Mouse (Mus musculus): Measurements from ENCODE around the gene Rnf5.

The Rnf5 gene

GRCm38 (mm10) chr17:34585877-34586771, 17.4 kb downstream of the Rnf5 start:
- DNase-seq (ENCODE audit: low spot score in 2 of 2), result no peak

DNA sequence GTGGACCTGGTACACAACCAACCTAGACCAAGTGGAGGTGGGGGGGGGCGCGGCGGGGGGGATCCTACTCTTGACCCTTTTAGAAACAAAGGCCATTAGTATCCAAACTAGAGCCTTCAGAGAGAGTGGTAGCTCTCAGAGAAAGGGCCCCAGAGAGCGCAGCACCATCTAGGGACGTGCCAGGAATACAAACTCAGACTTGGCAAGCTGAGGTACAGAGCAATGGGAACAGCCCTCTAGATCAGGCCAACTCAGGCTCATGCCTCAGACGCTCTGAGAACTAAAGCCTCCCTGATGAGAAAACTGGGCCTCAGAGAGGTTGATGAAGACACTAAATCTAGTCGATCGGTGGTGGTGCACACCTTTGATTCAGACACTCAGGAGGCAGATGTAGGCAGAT, 18.4 kb downstream of the Rnf5 start:
- no peak for DNase-seq (ENCODE audit: low spot score in 2 of 2)

- DNase-seq (ENCODE audit: low spot score in 2 of 2), result no peak
Observed at GRCm38 (mm10) chr17:34583819-34584218, 19.7 kb downstream of the Rnf5 start.

GRCm38 (mm10) chr17:34583397-34583796, 20.1 kb downstream of the Rnf5 start:
- DNase-seq (ENCODE audit: low spot score in 2 of 2), result no peak

- no peak for DNase-seq (ENCODE audit: low spot score in 2 of 2)
Observed at GRCm38 (mm10) chr17:34582528-34582927, 21.0 kb downstream of the Rnf5 start.

DNA sequence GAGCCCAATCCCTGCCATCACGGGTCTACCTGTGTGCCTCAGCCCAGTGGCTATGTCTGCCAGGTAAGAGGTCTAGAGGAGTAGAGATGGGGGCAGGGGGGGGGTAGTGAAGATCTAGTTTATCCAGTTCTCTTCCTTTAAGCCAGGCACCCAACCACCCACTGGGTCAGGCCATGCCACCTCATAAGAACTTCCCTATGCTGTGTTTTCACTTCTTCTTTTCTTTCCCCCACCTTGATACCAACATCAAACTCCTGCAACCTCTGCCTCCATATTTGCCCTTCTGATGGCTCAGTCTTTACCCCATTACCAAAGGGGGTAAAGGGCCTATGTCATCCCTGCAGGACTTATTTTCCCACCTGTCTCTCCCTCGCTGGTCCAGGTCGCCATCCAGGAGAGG, 25.4 kb downstream of the Rnf5 start:
- no peak for DNase-seq (ENCODE audit: low spot score in 2 of 2)

GRCm38 (mm10) chr17:34576577-34576976, 26.9 kb downstream of the Rnf5 start:
- no peak for DNase-seq (ENCODE audit: low spot score in 2 of 2)

DNA sequence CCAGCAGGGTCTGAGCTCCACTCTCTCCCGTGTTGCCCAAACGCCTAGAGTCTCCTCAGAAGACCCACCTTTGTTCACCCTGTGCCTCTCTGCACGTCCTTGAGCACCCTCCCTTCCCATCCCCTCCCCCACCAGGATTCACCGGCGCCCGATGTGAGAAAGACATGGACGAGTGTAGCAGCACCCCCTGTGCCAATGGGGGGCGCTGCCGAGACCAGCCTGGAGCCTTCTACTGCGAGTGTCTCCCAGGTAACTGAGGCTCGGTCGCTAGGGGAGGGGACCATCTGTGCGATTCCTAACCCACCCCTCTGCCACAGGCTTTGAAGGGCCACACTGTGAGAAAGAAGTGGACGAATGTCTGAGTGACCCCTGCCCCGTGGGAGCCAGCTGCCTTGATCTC, 31.1 kb downstream of the Rnf5 start:
- DNase-seq (ENCODE audit: low spot score in 2 of 2), result no peak

DNA sequence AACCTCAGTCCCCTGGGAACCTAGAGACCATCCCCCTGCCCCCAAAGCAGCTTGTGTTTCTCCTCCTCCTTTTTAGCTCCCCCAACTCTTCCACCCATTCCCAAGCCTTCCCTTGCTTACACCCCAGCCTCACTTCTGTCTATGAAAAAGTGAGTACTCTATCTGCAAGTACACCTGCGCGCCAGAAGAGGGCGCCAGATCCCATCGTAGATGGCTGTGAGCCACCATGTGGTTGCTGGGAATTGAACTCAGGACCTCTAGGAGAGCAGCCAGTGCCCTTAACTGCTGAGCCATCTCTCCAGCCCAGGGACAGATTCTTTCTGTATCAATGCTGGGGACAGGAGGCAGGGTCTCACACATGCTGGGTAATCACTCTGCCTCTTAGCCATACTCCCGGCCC, 31.6 kb downstream of the Rnf5 start:
- no peak for DNase-seq (ENCODE audit: low spot score in 2 of 2)

DNA sequence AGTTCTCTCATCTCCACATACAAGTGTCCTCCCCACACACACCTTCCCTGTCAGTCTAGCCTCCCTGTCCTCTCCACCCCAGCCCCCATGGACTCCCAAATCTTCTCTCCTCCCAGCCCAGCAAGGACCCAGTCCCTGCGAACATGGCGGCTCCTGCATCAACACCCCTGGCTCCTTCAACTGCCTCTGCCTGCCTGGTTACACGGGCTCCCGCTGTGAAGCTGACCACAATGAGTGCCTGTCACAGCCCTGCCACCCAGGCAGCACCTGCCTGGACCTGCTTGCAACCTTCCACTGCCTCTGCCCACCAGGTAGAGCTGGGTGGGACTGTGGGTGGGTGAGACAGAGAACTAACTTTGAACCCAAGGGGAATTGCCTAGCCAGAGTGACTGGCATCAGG, 33.6 kb downstream of the Rnf5 start:
- DNase-seq (ENCODE audit: low spot score in 2 of 2), result no peak

GRCm38 (mm10) chr17:34568421-34568820, 35.1 kb downstream of the Rnf5 start:
- no peak for DNase-seq (ENCODE audit: low spot score in 2 of 2)

- no peak for DNase-seq (ENCODE audit: low spot score in 2 of 2)
Observed at GRCm38 (mm10) chr17:34567311-34567710, 36.2 kb downstream of the Rnf5 start.

DNA sequence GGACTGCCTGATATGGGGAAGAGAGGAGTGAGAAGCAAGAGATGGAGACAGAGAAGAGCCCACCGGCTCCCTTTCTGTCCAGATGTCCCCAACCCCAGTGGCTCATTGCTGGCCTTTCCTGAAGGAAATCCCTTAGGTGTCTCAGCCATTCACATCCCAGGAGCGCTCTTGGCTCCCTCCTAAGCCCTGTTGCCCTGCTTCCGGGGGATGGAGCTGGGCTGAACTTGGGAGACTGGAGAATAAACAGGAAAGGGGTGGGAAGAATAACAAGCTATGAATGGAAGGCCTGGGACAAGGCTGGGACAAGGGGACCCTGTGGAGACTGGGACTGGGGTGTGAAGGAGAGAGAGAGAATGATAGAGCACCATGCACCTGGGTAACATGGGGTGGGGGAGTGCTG, 38.7 kb downstream of the Rnf5 start:
- no peak for DNase-seq (ENCODE audit: low spot score in 2 of 2)

DNA sequence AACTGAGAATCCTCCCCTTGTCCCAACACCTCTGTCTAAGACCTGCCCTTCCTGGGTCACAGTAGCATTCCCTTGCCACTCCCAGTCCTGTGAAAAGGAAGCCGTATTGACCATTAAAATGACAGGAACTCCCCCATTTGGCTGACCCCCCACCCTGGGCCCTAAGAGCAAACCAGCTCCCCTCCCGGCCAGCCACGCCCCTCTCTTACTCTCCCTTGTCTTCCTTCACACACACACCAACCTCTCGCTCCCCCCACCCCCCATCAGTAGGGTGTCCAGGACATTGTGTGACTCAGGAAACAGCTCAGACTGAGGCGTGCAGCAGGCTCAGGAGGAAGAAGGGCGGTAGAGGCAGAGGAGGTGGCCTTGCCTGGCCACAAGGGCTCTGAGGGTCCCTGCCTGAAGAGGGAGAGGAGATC, 39.5 kb downstream of the Rnf5 start, which contains the start of gene Notch4:
Notch4 (plus strand) TSS at position 266 of the 419 bp plus-strand sequence.
- no peak for DNase-seq (ENCODE audit: low spot score in 2 of 2)

- no peak for DNase-seq (ENCODE audit: low spot score in 2 of 2)
Observed at GRCm38 (mm10) chr17:34563354-34563753, 40.1 kb downstream of the Rnf5 start.

DNA sequence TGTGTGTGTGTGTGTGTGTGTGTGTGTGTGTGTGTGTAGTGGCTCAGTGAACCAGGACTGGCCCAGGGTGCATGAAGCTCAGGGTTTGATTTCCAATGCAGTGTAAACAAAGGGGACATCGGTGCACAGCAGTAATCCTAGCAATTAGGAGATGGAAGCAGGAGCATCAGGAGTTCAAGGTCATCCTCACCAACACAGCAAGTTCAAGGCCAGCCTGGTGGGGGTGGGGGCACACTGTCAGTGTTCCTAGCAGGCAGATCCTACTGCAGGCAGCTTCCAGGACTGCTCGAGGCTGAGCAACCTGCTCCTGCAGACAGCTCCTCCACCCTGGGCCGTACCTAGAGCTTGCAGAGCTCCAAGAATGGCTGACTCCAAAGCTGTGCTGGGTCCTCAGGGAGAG, 40.9 kb downstream of the Rnf5 start:
- DNase-seq (ENCODE audit: low spot score in 2 of 2), result no peak

DNA sequence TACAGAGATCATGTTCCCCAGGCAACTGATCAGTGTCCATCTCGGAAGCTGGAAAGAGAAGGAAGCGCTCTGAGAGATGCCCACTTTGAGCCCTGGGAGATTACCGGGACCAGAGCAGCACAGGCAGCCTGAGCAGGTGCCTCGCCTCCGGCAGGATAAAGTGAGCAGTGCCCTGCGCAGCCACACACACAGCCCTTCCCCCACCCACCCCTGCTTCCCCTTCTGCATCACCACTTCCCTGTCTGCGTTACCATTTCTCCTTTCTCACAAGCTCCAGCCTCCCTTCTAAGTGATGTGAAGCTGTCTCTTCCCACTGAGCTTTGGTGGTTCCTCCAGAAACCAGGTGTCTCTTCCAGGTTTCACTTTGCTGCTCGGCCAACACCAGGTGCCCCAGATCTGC, 42.3 kb downstream of the Rnf5 start:
- DNase-seq (ENCODE audit: low spot score in 2 of 2), result no peak

- no peak for DNase-seq (ENCODE audit: low spot score in 2 of 2)
Observed at GRCm38 (mm10) chr17:34560438-34560837, 43.1 kb downstream of the Rnf5 start.

- no peak for DNase-seq (ENCODE audit: low spot score in 2 of 2)
Observed at GRCm38 (mm10) chr17:34559895-34560294, 43.6 kb downstream of the Rnf5 start.

- DNase-seq (ENCODE audit: low spot score in 2 of 2), result no peak
Observed at GRCm38 (mm10) chr17:34559116-34559515, 44.4 kb downstream of the Rnf5 start.

DNA sequence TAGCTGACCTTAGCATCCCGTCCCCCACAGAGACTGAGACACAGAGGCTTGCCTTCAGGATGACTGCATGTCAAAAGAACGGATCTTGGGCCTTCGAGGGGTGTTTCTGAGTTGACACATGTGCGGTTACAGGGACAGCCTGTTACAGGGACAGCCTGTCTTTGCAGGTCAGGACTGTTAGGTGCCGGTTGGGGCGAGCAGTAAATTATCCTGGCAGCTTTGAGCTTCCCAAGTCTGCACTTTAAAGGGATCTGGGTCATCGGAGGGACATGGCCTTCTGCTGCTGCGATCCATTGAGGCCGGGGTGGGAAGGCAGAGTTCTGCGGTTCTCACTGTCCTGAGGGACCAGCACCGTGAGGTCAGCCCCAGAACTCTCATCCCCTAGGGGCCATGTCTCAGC, 46.1 kb downstream of the Rnf5 start:
- no peak for DNase-seq (ENCODE audit: low spot score in 2 of 2)

DNA sequence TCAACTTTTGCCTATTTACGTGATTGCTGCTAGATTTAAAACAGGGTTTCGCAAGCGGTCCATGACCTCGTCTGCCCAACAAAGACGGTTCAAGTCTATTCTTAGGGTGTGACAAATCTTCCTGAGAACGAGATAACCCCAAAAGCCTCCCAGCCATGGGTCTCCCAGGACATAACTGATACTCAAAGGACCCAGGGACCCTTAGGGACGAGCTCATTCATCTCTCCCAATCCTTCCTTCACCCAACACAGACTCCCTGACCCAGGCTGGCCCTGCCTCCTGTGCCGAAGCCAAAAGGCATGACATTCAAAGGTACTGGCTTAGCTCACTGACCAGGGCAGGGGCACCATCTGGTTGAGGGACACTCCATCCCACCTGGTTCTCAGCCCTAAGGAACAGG, 47.1 kb downstream of the Rnf5 start:
- DNase-seq (ENCODE audit: low spot score in 2 of 2), result no peak

DNA sequence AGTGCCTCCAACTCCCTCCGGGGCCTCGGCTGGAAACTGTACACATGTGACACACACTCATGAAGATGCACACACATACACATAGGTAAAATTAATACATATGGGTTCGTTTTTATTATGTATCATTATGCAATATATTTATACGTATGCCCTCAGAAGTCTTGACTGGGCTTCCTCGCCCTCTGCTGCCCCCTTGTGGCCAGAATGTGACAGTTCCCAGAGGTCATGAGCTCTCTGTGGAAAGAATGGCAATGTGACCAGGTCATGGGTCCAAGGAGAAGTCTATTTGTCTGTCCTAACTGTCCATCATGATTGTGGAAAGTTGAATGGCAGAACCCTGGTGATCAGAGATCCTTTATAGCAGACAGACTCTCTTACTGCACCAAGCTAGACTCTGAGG, 48.0 kb downstream of the Rnf5 start:
- DNase-seq (ENCODE audit: low spot score in 2 of 2), result peak; percentile 64 to 76

Measured in cerebellum, postnatal 4 days (tissue).